Mouse (Mus musculus): Measurements from ENCODE around the gene Cbfb. TPM values are rescaled to one million over a fixed set of nuclear protein-coding genes. Genes with fewer than 3 reads are reported as not detected.
A peak's percentile ranks its signal among the peaks of the same experiment; 100 is the strongest.

The Cbfb gene
- 67.5 and 73.2 TPM in 2 replicates for polyA plus RNA-seq (2016; fragmentation: Nextera tagmentation; extraction: Ambion mirVana)

DNA sequence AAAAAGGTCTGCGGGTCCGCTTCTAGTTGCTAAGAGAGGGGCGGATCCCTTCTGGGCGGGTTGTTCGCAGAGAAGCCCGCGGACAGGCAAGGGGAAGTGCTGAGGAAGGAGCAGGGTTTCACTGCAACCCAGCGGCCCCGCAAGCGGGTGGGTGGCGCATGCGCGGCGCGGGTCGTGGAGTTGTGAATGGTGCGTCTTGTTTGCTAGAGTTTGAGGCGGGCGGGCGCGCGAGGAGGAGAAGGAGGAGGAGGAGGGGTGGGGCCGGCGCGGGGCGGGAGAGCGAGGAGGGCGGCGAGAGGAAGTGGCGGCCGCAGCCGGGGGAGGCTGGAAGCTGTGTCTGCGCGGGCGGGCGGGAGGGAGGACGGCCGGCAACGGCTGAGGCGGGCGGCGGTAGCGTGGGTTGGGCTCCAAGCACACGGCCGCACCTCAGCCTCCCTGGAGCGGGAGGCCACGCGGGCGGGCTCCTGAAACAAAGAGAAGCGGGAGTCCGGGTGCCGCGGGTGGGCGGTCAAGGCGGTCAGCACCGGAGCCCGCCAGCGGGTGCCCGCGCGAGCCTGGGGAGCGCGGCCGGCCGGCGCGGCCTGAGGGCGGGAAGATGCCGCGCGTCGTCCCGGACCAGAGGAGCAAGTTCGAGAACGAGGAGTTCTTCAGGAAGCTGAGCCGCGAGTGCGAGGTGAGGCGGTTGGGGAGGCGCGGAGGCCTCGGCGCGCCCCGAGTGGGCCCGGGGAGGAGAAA is at the start of gene Cbfb:
Gene Cbfb, plus strand, starts transcription at position 294 of the 735 bp plus-strand sequence.
- under 1% methylated on average over 86 of the region's 86 CpGs for WGBS
- H3K4me3 ChIP-seq, result peak within 1 kb of the TSS; percentile 96

DNA sequence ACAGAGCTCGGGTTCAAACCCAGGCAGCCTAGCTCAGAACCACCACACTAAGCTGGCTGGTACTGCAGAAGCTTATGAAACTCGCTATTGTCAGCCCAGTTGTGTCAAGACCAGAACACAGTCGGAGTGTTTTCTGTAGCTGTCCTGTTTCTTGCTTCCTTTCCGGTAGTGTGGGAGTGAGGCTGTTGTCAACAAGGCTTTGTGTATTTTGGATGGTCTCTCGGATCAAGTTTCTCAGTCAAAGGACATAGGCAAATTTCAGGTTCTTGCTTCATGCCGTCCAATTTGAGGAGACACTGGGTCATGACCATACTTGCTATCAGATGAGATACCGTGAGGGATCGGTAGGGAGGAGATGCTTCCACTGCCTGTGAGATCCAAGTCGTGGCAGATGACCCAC is 40.6 kb upstream of the Cbfb start:
- WGBS, result 84% methylated on average over 9 of the region's 9 CpGs
- DNase-seq (ENCODE audit: low spot score), result no peak
- no peak overlapping the region for H3K27ac ChIP-seq (replicated peaks)
- H3K9me3 ChIP-seq, result no peaks in the 10 kb centered on the region
- no peaks in the 10 kb centered on the region for H3K27me3 ChIP-seq (replicated peaks; ENCODE audit: low read depth, poor library complexity, severe bottlenecking)
- H3K4me1 ChIP-seq, result no peaks in the 10 kb centered on the region
- H3K36me3 ChIP-seq (replicated peaks), result no peaks in the 10 kb centered on the region
- no peak overlapping the region for H3K4me3 ChIP-seq

More for the DNA sequence above, at the start of gene Cbfb:
- H3K4me1 ChIP-seq, result peaks cover 40% of the 10 kb centered on the region
- H3K27ac ChIP-seq (replicated peaks), result peak within 1 kb of the TSS; percentile 99
- peaks cover 9% of the 10 kb centered on the region; the same call in 1 of the 2 replicates for H3K27me3 ChIP-seq (replicated peaks; ENCODE audit: low read depth, poor library complexity, severe bottlenecking)
- no peaks in the 10 kb centered on the region for H3K9me3 ChIP-seq
- DNase-seq (ENCODE audit: low spot score), result peak; percentile 100
- peaks cover 25% of the 10 kb centered on the region for H3K36me3 ChIP-seq (replicated peaks)

DNA sequence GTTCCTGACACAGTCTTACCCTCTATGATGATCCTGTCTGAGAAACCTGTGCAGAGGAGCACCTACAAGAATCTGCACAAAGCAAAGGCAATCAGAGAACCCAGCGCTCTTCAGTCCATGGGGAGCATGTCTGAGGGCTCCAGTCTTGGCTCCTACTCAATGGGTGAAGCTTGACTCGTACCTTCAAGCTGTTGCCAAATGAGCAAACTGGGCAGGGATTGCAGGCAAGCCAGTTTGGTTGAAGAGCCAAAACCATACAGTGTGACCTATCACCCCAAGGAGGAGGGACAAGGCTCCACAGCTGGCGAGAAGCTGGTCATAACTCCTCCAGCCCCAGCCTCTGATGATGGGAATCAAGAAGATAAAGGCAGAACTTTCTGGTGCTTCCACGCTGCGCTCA is 39.0 kb upstream of the Cbfb start, which contains the start of gene Ces4a:
Gene Ces4a, plus strand, starts transcription at position 292 of the 400 bp plus-strand sequence.
- WGBS, result 92% methylated on average over 5 of the region's 5 CpGs
- no peaks in the 10 kb centered on the region for H3K4me1 ChIP-seq
- H3K36me3 ChIP-seq (replicated peaks), result no peaks in the 10 kb centered on the region
- H3K4me3 ChIP-seq, result no peak within 1 kb of the TSS
- H3K27ac ChIP-seq (replicated peaks), result no peak within 1 kb of the TSS
- no peaks in the 10 kb centered on the region for H3K9me3 ChIP-seq
- no peaks in the 10 kb centered on the region for H3K27me3 ChIP-seq (replicated peaks; ENCODE audit: low read depth, poor library complexity, severe bottlenecking)
- no peak for DNase-seq (ENCODE audit: low spot score)

DNA sequence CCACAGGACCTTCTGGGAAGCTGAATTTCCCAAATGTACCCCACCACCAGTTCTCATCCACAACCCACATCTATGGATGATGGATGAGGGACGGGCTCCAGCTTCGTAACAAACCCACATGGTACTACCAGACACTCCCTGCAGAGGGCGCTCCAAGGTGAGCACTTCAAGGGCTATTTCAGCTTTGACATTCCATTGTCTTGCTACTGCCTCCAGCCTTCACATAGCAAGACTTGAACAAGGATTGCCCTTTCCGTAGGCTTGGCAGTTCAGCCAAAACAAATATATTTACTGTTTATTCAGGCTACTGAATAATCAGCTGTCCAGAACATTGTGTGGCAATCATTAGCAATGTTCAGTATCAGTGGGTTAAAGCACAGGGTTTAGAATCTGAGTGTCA is 32.1 kb upstream of the Cbfb start:
- DNase-seq (ENCODE audit: low spot score), result peak; percentile 62
- WGBS, result 23% methylated on average over 4 of the region's 4 CpGs

DNA sequence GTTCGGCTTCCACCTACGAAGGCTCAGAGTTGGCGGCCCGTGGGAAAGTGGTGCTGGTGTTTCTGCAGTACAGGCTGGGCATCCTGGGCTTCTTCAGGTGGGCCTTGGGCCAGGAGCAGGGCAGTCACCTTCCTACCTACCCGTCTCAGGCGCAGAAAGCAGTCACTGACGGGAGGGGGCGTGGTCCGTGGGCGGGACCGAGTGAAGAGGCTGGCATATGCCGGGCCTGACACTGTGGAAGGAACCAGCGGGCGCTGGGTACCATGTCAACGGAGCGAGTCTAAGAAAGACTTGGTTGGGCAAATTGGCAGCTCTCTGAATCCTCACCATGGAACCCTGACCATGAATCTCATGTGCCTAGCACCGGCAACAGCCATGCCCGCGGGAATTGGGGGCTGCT is 28.1 kb upstream of the Cbfb start:
- Histone ChIP-seq H3K9me3 (no peaks in the 10 kb centered on the region), H3K4me1 (peaks cover 3% of the 10 kb centered on the region; the same call in 1 of the 2 replicates), H3K27me3 (replicated peaks; ENCODE audit: low read depth, poor library complexity, severe bottlenecking) (peaks cover 12% of the 10 kb centered on the region), H3K27ac (replicated peaks) (no peak overlapping the region), H3K36me3 (replicated peaks) (no peaks in the 10 kb centered on the region), H3K4me3 (0 out of 2 replicates have a peak overlapping the region, but pooled peaks have one; percentile 2)
- 37% methylated on average over 19 of the region's 19 CpGs for WGBS
- no peak for DNase-seq (ENCODE audit: low spot score)

More for the DNA sequence above, 32.1 kb upstream of the Cbfb start:
- H3K9me3 ChIP-seq, result no peaks in the 10 kb centered on the region
- H3K36me3 ChIP-seq (replicated peaks), result no peaks in the 10 kb centered on the region
- peaks cover 3% of the 10 kb centered on the region; the same call in 1 of the 2 replicates for H3K4me1 ChIP-seq
- peaks cover 12% of the 10 kb centered on the region for H3K27me3 ChIP-seq (replicated peaks; ENCODE audit: low read depth, poor library complexity, severe bottlenecking)
- no peak overlapping the region for H3K4me3 ChIP-seq
- no peak overlapping the region for H3K27ac ChIP-seq (replicated peaks)

DNA sequence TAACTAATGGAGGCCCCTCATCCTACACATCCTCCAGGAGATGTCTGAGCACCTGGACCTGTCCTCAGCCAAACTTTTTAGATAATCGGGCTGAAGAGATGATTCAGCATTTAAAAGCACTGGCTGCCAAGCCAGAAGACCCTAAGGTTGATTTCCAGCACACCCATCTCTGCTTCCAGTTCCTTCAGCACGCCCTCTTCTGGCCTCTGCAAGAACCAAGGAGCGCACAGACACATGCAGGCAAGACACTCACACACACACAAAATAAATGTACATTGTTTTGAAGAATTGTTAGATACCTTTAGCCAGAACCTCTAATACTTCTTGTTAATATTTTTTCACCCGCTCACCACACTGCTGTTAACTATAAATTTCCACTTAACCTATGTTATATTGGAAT is 18.8 kb upstream of the Cbfb start:
- Histone ChIP-seq H3K4me1 (peaks cover 11% of the 10 kb centered on the region), H3K36me3 (replicated peaks) (no peaks in the 10 kb centered on the region), H3K27ac (replicated peaks) (no peak overlapping the region), H3K27me3 (replicated peaks; ENCODE audit: low read depth, poor library complexity, severe bottlenecking) (peaks cover 57% of the 10 kb centered on the region), H3K9me3 (no peaks in the 10 kb centered on the region), H3K4me3 (no peak overlapping the region)
- 57% methylated on average over 4 of the region's 4 CpGs for WGBS
- DNase-seq (ENCODE audit: low spot score), result no peak

DNA sequence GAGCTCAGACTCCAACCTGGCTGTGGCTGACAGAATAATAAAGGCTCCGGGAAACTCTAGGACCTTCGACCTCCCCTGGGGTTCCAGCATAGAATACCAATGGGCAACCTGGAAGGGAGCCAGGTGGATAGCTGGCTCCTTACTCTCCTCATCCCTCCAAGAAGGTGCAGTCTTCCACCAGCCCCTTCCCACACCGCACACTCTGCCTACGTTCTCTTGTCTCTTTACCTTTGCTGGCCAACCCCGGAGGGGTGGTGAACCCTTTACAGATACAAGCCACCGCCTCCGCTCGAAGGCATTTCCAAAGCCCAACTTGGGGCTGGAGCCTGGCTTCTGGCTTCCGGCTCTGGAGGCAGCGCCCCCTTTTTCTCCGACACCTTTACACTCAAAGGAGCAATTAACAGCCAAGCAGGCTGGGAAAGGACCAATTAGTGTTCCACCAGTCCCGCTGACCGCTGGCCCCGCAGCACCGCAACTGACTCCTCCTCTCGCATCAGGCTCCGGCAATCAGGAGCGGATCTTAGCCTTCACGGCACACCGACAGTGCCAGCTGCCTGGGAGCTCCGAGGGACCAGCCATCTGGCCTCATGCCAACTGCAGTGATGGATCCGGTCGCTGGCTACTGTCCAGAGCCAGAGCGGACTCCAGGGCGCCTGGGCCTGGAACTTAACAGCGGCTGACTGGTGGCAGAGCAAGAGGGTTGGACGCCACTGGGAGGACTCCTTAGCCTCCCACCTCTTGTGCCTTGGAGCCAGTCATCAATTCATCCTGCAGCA is 17.7 kb upstream of the Cbfb start:
- Histone ChIP-seq H3K9me3 (no peaks in the 10 kb centered on the region), H3K27ac (replicated peaks) (0 out of 2 replicates have a peak overlapping the region, but pooled peaks have one; percentile 51), H3K4me1 (peaks cover 11% of the 10 kb centered on the region), H3K36me3 (replicated peaks) (no peaks in the 10 kb centered on the region), H3K27me3 (replicated peaks; ENCODE audit: low read depth, poor library complexity, severe bottlenecking) (peaks cover 57% of the 10 kb centered on the region), H3K4me3 (peak overlapping the region; percentile 52)
- 3% methylated on average over 27 of the region's 27 CpGs for WGBS
- peak; percentile 64 for DNase-seq (ENCODE audit: low spot score)

DNA sequence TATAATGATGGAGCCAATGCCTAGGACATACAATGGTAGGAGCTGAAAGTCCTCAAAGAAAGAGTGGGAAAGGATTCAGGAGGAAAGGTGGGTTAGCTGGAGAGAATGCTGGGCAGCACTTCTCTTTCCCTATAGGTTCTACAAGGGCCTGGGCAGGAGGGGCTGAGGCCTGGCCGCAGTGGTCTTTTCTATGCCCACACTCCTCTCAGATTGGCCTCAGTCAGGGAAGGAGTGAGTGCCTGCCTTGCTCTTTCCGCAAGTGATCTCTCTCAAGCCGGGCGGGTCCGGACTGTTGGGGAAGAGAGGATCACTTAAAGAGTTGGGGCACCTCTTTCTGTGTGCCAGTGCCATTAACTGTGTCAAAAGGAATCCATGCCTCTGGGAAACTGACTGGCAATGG is 16.2 kb upstream of the Cbfb start:
- Histone ChIP-seq H3K36me3 (replicated peaks) (no peaks in the 10 kb centered on the region), H3K4me3 (no peak overlapping the region), H3K27ac (replicated peaks) (no peak overlapping the region), H3K4me1 (peaks cover 11% of the 10 kb centered on the region), H3K9me3 (no peaks in the 10 kb centered on the region), H3K27me3 (replicated peaks; ENCODE audit: low read depth, poor library complexity, severe bottlenecking) (peaks cover 57% of the 10 kb centered on the region)
- 95% methylated on average over 5 of the region's 5 CpGs for WGBS
- DNase-seq (ENCODE audit: low spot score), result no peak

DNA sequence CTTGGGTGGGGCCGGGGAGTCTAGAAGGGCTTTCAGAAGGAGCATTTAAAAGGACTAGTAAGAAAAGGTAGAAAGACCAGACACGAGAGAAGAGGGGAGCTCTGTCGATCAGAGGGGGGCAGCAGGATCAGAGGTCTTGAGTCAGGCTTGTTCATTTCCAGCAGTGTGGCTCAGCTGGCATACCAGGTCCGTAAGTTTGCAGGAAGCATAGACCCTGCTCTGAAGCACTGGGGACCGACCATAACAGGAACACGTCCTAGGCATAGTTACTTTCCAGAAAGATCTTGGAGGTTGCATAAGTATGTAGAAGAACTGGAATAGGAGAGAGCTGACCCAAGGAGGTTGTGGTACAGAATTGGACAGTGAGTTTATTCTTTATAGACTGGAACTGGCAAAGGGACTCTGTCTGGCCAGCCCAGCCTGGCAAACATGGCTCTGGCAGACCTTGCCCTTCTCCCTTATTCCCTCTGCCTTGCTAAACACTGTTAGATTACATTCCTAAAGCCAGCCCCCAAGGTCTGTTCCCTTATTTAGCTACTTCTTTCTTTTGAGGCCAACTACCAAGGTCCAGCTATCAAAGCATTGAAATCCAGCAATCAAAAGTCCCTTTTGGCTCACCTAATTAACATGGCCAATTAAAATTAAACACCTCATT is 15.3 kb upstream of the Cbfb start:
- Histone ChIP-seq H3K27ac (replicated peaks) (no peak overlapping the region), H3K4me1 (peaks cover 11% of the 10 kb centered on the region), H3K9me3 (no peaks in the 10 kb centered on the region), H3K4me3 (no peak overlapping the region), H3K27me3 (replicated peaks; ENCODE audit: low read depth, poor library complexity, severe bottlenecking) (peaks cover 51% of the 10 kb centered on the region), H3K36me3 (replicated peaks) (no peaks in the 10 kb centered on the region)
- 79% methylated on average over 6 of the region's 6 CpGs for WGBS
- DNase-seq (ENCODE audit: low spot score), result no peak

DNA sequence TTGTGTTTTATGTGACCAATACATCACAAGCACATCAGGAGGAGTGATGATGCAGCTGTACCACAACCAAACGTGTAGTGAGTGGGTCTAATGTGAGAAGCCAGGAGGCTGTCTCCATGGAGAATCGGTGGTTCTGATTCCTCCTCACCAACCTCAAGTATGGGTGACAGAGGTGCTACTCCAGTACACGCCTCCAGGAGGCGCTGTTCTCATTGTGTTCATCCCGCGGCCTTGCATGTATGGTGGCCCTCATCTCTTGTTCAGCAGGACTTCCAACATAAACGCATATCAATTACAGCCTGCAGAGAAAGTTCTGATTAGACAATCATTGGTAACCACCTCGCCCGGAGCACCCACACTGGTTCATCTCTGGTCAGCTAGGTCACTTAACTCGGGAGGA is 12.9 kb upstream of the Cbfb start:
- H3K4me3 ChIP-seq, result no peak overlapping the region
- peaks cover 30% of the 10 kb centered on the region for H3K27me3 ChIP-seq (replicated peaks; ENCODE audit: low read depth, poor library complexity, severe bottlenecking)
- WGBS, result 58% methylated on average over 10 of the region's 10 CpGs
- H3K9me3 ChIP-seq, result no peaks in the 10 kb centered on the region
- H3K27ac ChIP-seq (replicated peaks), result no peak overlapping the region
- peak; percentile 56 for DNase-seq (ENCODE audit: low spot score)
- peaks cover 11% of the 10 kb centered on the region for H3K4me1 ChIP-seq
- no peaks in the 10 kb centered on the region for H3K36me3 ChIP-seq (replicated peaks)

DNA sequence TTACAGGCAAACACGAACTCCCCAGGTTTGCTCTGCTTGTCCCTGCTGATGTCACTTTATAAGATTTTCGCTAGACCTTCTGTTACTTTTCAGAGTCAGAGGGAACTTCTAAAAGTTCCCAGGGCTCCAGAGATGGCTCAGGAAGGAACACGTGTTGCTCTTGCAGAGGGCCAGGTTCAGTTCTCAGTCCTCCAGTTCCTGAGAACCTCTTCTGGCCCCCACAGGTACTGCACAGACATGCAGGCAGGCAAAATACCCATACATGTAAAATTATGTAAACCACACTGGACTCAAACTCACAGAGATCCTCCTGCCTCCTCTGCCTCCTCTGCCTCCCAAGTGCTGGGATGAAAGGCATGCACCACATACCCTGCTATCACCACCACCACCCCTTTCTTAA is 12.4 kb upstream of the Cbfb start:
- H3K27ac ChIP-seq (replicated peaks), result no peak overlapping the region
- no peak for DNase-seq (ENCODE audit: low spot score)
- whole genome bisulfite sequencing, result 77% methylated on average over 3 of the region's 3 CpGs

DNA sequence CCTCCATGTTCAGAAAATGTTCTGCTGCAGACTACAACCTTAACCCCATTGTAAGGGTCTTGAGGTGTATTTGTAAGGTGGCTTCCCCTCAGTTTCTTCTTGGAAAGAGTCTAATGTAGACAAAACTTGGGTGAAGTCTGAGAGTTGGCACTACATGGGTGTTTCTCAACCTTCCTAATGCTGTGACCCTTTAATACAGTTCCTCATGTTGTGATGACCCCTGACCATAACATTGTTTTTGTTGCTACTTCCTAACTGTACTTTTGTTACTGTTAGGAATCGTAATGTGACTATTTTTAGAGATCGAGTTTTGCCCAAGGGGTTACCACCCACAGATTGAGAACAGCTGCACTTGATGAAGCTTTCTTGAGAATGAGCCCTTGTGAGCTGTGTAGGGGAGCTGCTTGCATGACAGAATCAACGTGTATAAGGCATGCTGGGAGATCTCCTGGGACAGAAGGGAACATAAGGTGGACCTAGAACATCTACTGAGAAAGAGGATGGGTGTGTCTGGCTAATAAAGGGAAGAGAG is 9.3 kb upstream of the Cbfb start:
- Histone ChIP-seq H3K4me1 (peaks cover 28% of the 10 kb centered on the region), H3K36me3 (replicated peaks) (no peaks in the 10 kb centered on the region), H3K27ac (replicated peaks) (no peak overlapping the region), H3K27me3 (replicated peaks; ENCODE audit: low read depth, poor library complexity, severe bottlenecking) (0 out of 2 replicates have a peak, but pooled peaks cover 3% of the 10 kb centered on the region), H3K9me3 (no peaks in the 10 kb centered on the region), H3K4me3 (no peak overlapping the region)
- 44% methylated on average over 3 of the region's 3 CpGs for WGBS
- DNase-seq (ENCODE audit: low spot score), result no peak

More for the DNA sequence above, 12.4 kb upstream of the Cbfb start:
- Histone ChIP-seq H3K9me3 (no peaks in the 10 kb centered on the region), H3K27me3 (replicated peaks; ENCODE audit: low read depth, poor library complexity, severe bottlenecking) (peaks cover 25% of the 10 kb centered on the region), H3K4me3 (no peak overlapping the region), H3K4me1 (peaks cover 6% of the 10 kb centered on the region), H3K36me3 (replicated peaks) (no peaks in the 10 kb centered on the region)

All from embryonic facial prominence, embryonic 10.5 days (tissue).